Mouse (Mus musculus) heart, postnatal 0 days (tissue): ENCODE results near the gene Akt3. TPM values are rescaled to one million over a fixed set of nuclear protein-coding genes. Genes with fewer than 3 reads are reported as not detected.
A peak's percentile ranks its signal among the peaks of the same experiment; 100 is the strongest.

ENCODE experiments used
- ATAC-seq: fragments of 200-750 bp; cut with Nextera tagmentation; 2 replicates; pipeline ENCODE4 v1.8.0; 2017; ENCODE audit warnings: low read depth, moderate number of reproducible peaks, moderate library complexity; ENCODE audit not compliant: insufficient read depth
- DNase-seq: peaks from one replicate; pipeline ENCODE4 v3.0.0-alpha.2; 2016; ENCODE audit warnings: low spot score
- H3K27ac ChIP-seq: fragments of 300-500 bp; sonication (generic); 2 replicates; pipeline ENCODE4 v1.5.1; 2014; ENCODE audit warnings: low read depth, mild to moderate bottlenecking
- H3K27me3 ChIP-seq: fragments of 300-500 bp; sonication (generic); 2 replicates; pipeline ENCODE4 v1.6.1; 2014; ENCODE audit warnings: low read length, mixed read lengths; ENCODE audit not compliant: control insufficient read depth, insufficient read depth
- H3K36me3 ChIP-seq: fragments of 300-500 bp; sonication (generic); replicated peaks from 2 replicates; pipeline ENCODE4 v1.6.1; 2014; ENCODE audit warnings: low read length, mixed read lengths; ENCODE audit not compliant: control insufficient read depth, insufficient read depth
- H3K4me1 ChIP-seq: fragments of 300-500 bp; sonication (generic); 2 replicates; pipeline ENCODE4 v1.6.1; 2014; ENCODE audit warnings: antibody characterized with exemption; ENCODE audit not compliant: control insufficient read depth, insufficient read depth
- H3K4me2 ChIP-seq: fragments of 300-500 bp; sonication (generic); 2 replicates; pipeline ENCODE4 v1.6.1; 2014; ENCODE audit warnings: low read depth, mild to moderate bottlenecking, low read length, moderate library complexity
- H3K4me3 ChIP-seq: fragments of 300-500 bp; sonication (generic); 2 replicates; pipeline ENCODE4 v1.5.1; 2014; ENCODE audit warnings: low read depth, low read length
- H3K9ac ChIP-seq: fragments of 300-500 bp; sonication (generic); replicated peaks from 2 replicates; pipeline ENCODE4 v1.6.1; 2014; ENCODE audit warnings: low read depth, low read length, mixed read lengths
- H3K9me3 ChIP-seq: fragments of 300-500 bp; sonication (generic); replicated peaks from 2 replicates; pipeline ENCODE4 v1.6.1; 2016; ENCODE audit warnings: low read length; ENCODE audit not compliant: control insufficient read depth
- CTCF ChIP-seq: IDR thresholded peaks from 2 replicates; pipeline ENCODE4 v1.5.1; 2016; ENCODE audit warnings: antibody characterized with exemption, control low read depth, low read depth
- EP300 ChIP-seq: IDR thresholded peaks from 2 replicates; pipeline ENCODE4 v1.6.1; 2016; ENCODE audit warnings: antibody characterized with exemption, low read depth
- WGBS: fragments of 180-500 bp; shearing (Covaris S2); extraction: QIAGEN DNeasy Blood & Tissue Kit; methylation state at CpG from one replicate; pipeline ENCODE4 v1.1.7; 2014; 5-methylcytosine and 5-hydroxymethylcytosine counted together
- polyA plus RNA-seq: library from polyadenylated mRNA; unstranded; fragments of >200 nt; fragmentation: Nextera tagmentation; extraction: Ambion mirVana; gene quantifications from 2 replicates; pipeline ENCODE4 v1.2.1, GENCODE M21; 2015
- total RNA-seq: library from RNA; depleted of rRNA; stranded (reverse); fragments of >200 nt; gene quantifications from 2 replicates; pipeline ENCODE4 v1.2.3, GENCODE M21; 2014; ENCODE audit warnings: low replicate concordance

Gene Akt3
- total and polyA plus RNA-seq, 2 experiments from 2014 or later = 2.6 to 9.9 TPM

- TF ChIP-seq CTCF = no peak
- TF ChIP-seq EP300 = no peak
- no peaks in the 10 kb centered on the region for H3K4me1 ChIP-seq
- H3K36me3 ChIP-seq = no peaks in the 10 kb centered on the region
- peak overlapping the region; percentile 27; the same call in 1 of the 2 replicates for H3K4me3 ChIP-seq
- DNase-seq (no peak), ATAC-seq (no peak)
- H3K4me2 ChIP-seq = peak overlapping the region; percentile 39
- 42% methylated on average over 8 of the region's 8 CpGs for WGBS
- no peak overlapping the region for H3K27ac ChIP-seq
- H3K27me3 ChIP-seq = no peaks in the 10 kb centered on the region
- no peak overlapping the region for H3K9ac ChIP-seq
- no peaks in the 10 kb centered on the region for H3K9me3 ChIP-seq
Measured at GRCm38 (mm10) chr1:177126674-177127073, 131.3 kb downstream of the Akt3 start.

GRCm38 (mm10) chr1:177110665-177111271 is 147.2 kb downstream of the Akt3 start:
- Histone ChIP-seq H3K4me3 (no peak overlapping the region), H3K27ac (no peak overlapping the region), H3K27me3 (no peaks in the 10 kb centered on the region), H3K4me2 (no peak overlapping the region), H3K9me3 (no peaks in the 10 kb centered on the region), H3K4me1 (no peaks in the 10 kb centered on the region), H3K9ac (no peak overlapping the region), H3K36me3 (no peaks in the 10 kb centered on the region)
- DNase-seq (no peak), ATAC-seq (no peak)
- WGBS = 77% methylated on average over 2 of the region's 2 CpGs
- TF ChIP-seq CTCF (no peak), EP300 (no peak)

GRCm38 (mm10) chr1:177090465-177090864 is 167.5 kb downstream of the Akt3 start:
- no peaks in the 10 kb centered on the region for H3K9me3 ChIP-seq
- DNase-seq (no peak), ATAC-seq (no peak)
- H3K9ac ChIP-seq = no peak overlapping the region
- H3K4me2 ChIP-seq = no peak overlapping the region
- H3K4me1 ChIP-seq = no peaks in the 10 kb centered on the region
- H3K27me3 ChIP-seq = no peaks in the 10 kb centered on the region
- WGBS = 90% methylated on average over 5 of the region's 5 CpGs
- TF ChIP-seq CTCF (no peak), EP300 (no peak)
- no peak overlapping the region for H3K4me3 ChIP-seq
- H3K36me3 ChIP-seq = no peaks in the 10 kb centered on the region
- H3K27ac ChIP-seq = no peak overlapping the region

DNA sequence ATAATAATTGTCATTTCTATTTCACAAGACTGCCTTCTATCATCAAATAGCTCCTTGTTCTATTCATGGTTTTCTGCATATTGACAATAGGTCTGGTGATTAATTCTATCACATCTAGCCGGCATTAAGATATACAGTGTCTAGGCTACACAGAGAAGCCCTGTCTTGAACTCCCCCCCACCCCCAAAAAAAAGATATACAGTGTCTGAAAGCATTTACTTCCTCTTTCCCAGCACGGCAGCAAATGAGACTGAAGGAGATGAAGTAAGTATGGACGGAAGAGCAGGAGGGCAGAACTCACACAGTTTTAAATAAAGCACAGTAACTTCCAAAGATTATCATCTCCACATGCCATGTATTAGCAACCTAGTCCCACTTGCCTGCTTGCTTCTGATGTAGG is 168.5 kb downstream of the Akt3 start:
- no peak for DNase-seq
- WGBS = 51% methylated on average over 3 of the region's 3 CpGs
- no peaks in the 10 kb centered on the region for H3K36me3 ChIP-seq
- H3K4me2 ChIP-seq = no peak overlapping the region
- no peak overlapping the region for H3K4me3 ChIP-seq
- H3K27ac ChIP-seq = no peak overlapping the region
- H3K9ac ChIP-seq = no peak overlapping the region
- no peaks in the 10 kb centered on the region for H3K4me1 ChIP-seq
- TF ChIP-seq EP300 = no peak
- no peak for TF ChIP-seq CTCF
- H3K9me3 ChIP-seq = no peaks in the 10 kb centered on the region
- no peak for ATAC-seq
- no peaks in the 10 kb centered on the region for H3K27me3 ChIP-seq

GRCm38 (mm10) chr1:177089048-177089447 is 169.0 kb downstream of the Akt3 start:
- Histone ChIP-seq H3K27me3 (no peaks in the 10 kb centered on the region), H3K4me3 (no peak overlapping the region), H3K4me2 (no peak overlapping the region), H3K4me1 (no peaks in the 10 kb centered on the region), H3K9me3 (no peaks in the 10 kb centered on the region), H3K9ac (no peak overlapping the region), H3K36me3 (no peaks in the 10 kb centered on the region), H3K27ac (no peak overlapping the region)
- TF ChIP-seq CTCF (no peak), EP300 (no peak)
- no peak for ATAC-seq
- 65% methylated on average over 4 of the region's 4 CpGs for WGBS
- DNase-seq = no peak
